Mouse (Mus musculus): Measurements from ENCODE around the gene Tmem183a.

DNA sequence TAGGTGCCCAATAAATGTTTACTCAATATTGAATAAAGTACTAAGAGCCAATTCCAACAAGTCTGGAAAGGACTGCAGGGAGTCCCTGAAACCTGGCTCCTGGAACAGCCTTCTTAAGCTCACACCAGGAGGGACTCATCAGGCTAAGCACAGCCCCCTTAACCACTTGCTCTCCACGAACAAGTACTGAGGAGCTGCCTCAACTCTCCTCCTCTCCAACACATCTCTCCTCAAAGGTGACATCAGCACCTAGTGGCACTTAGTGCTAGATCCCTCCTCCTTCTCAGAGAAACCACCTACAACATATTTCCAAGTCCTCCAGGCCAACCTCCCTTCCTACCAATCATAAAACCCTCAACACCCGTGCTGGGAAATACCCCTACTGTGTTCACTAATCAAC lies 18.2 kb downstream of the Tmem183a start:
- TF ChIP-seq POLR2A (IDR thresholded peaks at IDR 0.05; ENCODE audit: borderline replicate concordance, control insufficient read depth, low read depth, low read length) (no peak), CTCF (IDR thresholded peaks at IDR 0.05; ENCODE audit: control insufficient read depth, insufficient read depth, low read length) (no peak)

Measured in bone marrow, adult 2 months (tissue).